Mouse (Mus musculus): ENCODE results near the gene Wdr20. TPM values are rescaled to one million over a fixed set of nuclear protein-coding genes. Genes with fewer than 3 reads are reported as not detected.

The Wdr20 gene
- total and polyA plus RNA-seq, 3 experiments, result 18.8 to 25.8 TPM; not detected in 1

DNA sequence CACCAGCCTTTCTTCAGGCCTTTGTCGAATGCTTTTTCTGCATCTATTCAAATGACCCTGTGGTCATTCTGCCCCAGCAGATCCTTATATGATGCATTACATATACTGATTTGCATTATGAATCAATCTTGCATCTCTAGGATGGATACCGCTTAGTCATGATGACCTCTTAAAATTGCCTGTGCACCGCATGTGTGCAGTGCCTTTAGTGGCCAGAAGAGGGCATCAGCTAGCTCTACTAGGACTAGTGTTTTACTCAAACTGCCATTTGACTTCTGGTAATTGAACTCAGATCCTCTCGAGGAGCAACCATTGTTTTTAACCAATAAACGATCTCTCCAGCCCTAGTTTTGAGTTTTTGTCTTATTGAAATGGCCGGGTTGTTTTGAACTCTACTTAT lies 24.0 kb upstream of the Wdr20 start:
- Histone ChIP-seq H3K9ac (ENCODE audit: control insufficient read depth, low read depth, low read length, poor library complexity, severe bottlenecking) (no peak overlapping the region), H3K27ac (ENCODE audit: control insufficient read depth, low read depth, low read length) (peak overlapping the region; percentile 49; the same call in 1 of the 2 replicates), H3K4me3 (ENCODE audit: control insufficient read depth in 1 of 2, insufficient read depth in 1 of 2, low read depth in 2 of 2, low read length in 2 of 2) (no peak overlapping the region), H3K36me3 (ENCODE audit: control insufficient read depth in 1 of 2, insufficient read depth in 2 of 2, low read length in 2 of 2) (peaks cover 0 to 2% of the 10 kb centered on the region in 2 experiments; a peak in 2 of 4 replicates), H3K9me3 (replicated peaks; ENCODE audit: insufficient read depth, low read length) (no peaks in the 10 kb centered on the region), H3K27me3 (ENCODE audit: control insufficient read depth in 1 of 2, insufficient read depth in 2 of 2, low read length in 2 of 2) (peaks cover 7 to 8% of the 10 kb centered on the region in 2 experiments), H3K4me1 (ENCODE audit: control insufficient read depth in 1 of 2, insufficient read depth in 2 of 2, low read length in 2 of 2) (peaks cover 2 to 7% of the 10 kb centered on the region in 2 experiments; a peak in 3 of 4 replicates), H3K79me2 (ENCODE audit: control insufficient read depth, insufficient read depth, low read length, poor library complexity) (no peaks in the 10 kb centered on the region)
- peak; percentile 72 for DNase-seq (ENCODE audit: low read depth, low spot score)
- peak; percentile 30 for TF ChIP-seq SMC3 (IDR thresholded peaks at IDR 0.05; ENCODE audit: low read depth, low read length)
- no peak for TF ChIP-seq USF2 (IDR thresholded peaks at IDR 0.05; ENCODE audit: borderline replicate concordance in 1 of 2, insufficient read depth in 1 of 2, low read depth in 1 of 2, low read length in 2 of 2)
- TF ChIP-seq RAD21 (IDR thresholded peaks at IDR 0.05; ENCODE audit: low read depth, low read length), result peak; percentile 15
- TF ChIP-seq GATA1 (IDR thresholded peaks at IDR 0.05; ENCODE audit: low read depth, low read length), result no peak
- TF ChIP-seq GABPA (IDR thresholded peaks at IDR 0.05; ENCODE audit: low read depth, low read length), result peak; percentile 92
- peak; percentile 54 to 73 (median 60) for TF ChIP-seq CTCF (IDR thresholded peaks at IDR 0.05 in 2 of 3, conservative IDR thresholded peaks at IDR 0.05 in 1 of 3; ENCODE audit: control insufficient read depth in 1 of 3, insufficient read depth in 1 of 3, low read depth in 2 of 3, low read length in 3 of 3, poor library complexity in 1 of 3, severe bottlenecking in 1 of 3)
- TF ChIP-seq EP300 (IDR thresholded peaks at IDR 0.05; ENCODE audit: low read depth in 1 of 2, low read length in 2 of 2), result peak in 1 of 2 experiments; percentile 25; a peak in 1 of 4 replicates
- TF ChIP-seq ZC3H11A (IDR thresholded peaks at IDR 0.05; ENCODE audit: low read depth, low read length), result 0 out of 2 replicates have a peak, but pooled peaks have one; percentile 0
- TF ChIP-seq KAT2A (conservative IDR thresholded peaks at IDR 0.05; ENCODE audit: low read depth, low read length), result no peak

- Histone ChIP-seq H3K79me2 (ENCODE audit: control insufficient read depth, insufficient read depth, low read length, poor library complexity) (no peaks in the 10 kb centered on the region), H3K36me3 (ENCODE audit: control insufficient read depth in 1 of 2, insufficient read depth in 2 of 2, low read length in 2 of 2) (peaks cover 0 to 2% of the 10 kb centered on the region in 2 experiments; a peak in 2 of 4 replicates), H3K9ac (ENCODE audit: control insufficient read depth, low read depth, low read length, poor library complexity, severe bottlenecking) (no peak overlapping the region), H3K27me3 (ENCODE audit: control insufficient read depth in 1 of 2, insufficient read depth in 2 of 2, low read length in 2 of 2) (peaks cover 10 to 12% of the 10 kb centered on the region in 2 experiments), H3K27ac (ENCODE audit: control insufficient read depth, low read depth, low read length) (peak overlapping the region; percentile 49; the same call in 1 of the 2 replicates), H3K9me3 (replicated peaks; ENCODE audit: insufficient read depth, low read length) (no peaks in the 10 kb centered on the region), H3K4me1 (ENCODE audit: control insufficient read depth in 1 of 2, insufficient read depth in 2 of 2, low read length in 2 of 2) (peaks cover 2 to 7% of the 10 kb centered on the region in 2 experiments; a peak in 3 of 4 replicates), H3K4me3 (ENCODE audit: control insufficient read depth in 1 of 2, insufficient read depth in 1 of 2, low read depth in 2 of 2, low read length in 2 of 2) (no peak overlapping the region)
- peak; percentile 81 for DNase-seq (ENCODE audit: low read depth, low spot score)
- TF ChIP-seq MYB (IDR thresholded peaks at IDR 0.05; ENCODE audit: low read depth, low read length) (no peak), KAT2A (conservative IDR thresholded peaks at IDR 0.05; ENCODE audit: low read depth, low read length) (no peak), TCF12 (IDR thresholded peaks at IDR 0.05; ENCODE audit: low read depth, low read length) (no peak), EP300 (IDR thresholded peaks at IDR 0.05; ENCODE audit: low read depth in 1 of 2, low read length in 2 of 2) (peak in 1 of 2 experiments; percentile 76), CHD1 (IDR thresholded peaks at IDR 0.05; ENCODE audit: low read depth, low read length) (no peak), POLR2AphosphoS2 (IDR thresholded peaks at IDR 0.05; ENCODE audit: low read length) (no peak), GATA1 (IDR thresholded peaks at IDR 0.05; ENCODE audit: low read depth, low read length) (peak; percentile 92), HCFC1 (IDR thresholded peaks at IDR 0.05; ENCODE audit: low read depth, low read length) (no peak), MAX (IDR thresholded peaks at IDR 0.05; ENCODE audit: low read length) (no peak), CHD2 (IDR thresholded peaks at IDR 0.05; ENCODE audit: low read length) (no peak), USF2 (IDR thresholded peaks at IDR 0.05; ENCODE audit: borderline replicate concordance in 1 of 2, insufficient read depth in 1 of 2, low read depth in 1 of 2, low read length in 2 of 2) (no peak), TBP (IDR thresholded peaks at IDR 0.05; ENCODE audit: low read depth, low read length) (peak; percentile 95)
Measured at GRCm38 (mm10) chr12:110714215-110714614, 23.5 kb upstream of the Wdr20 start.

Data from MEL (cell line).